Mouse (Mus musculus): ENCODE data around the gene Zdhhc9. TPM values are rescaled to one million over a fixed set of nuclear protein-coding genes. Genes with fewer than 3 reads are reported as not detected.
A peak's percentile ranks its signal among the peaks of the same experiment; 100 is the strongest.

Gene Zdhhc9
- total RNA-seq, 2 experiments from 2014 or later, result 19.1 to 21.0 TPM

DNA sequence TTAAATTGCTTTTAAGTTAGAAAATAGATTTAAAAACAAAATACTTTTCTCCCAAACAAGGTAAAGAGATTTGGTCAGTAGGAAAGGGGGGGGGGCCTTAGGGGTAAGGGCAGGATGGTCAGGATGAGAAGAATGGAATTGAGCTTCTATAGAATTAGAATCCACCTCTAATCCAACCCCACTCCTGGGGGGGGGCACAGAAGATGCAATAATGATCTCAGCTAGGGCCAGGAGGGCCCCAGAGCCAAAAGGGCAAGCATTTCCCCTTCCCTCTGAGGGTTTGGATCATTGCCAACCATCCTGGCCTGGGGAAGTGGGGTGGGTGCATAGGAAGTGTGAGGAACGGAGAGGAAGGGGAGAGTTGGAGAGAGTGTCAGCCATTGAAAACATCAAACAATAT is 38.3 kb downstream of the Zdhhc9 start:
- DNase-seq, result no peak

GRCm38 (mm10) chrX:48169892-48170291 is 38.8 kb downstream of the Zdhhc9 start:
- no peak for DNase-seq

DNA sequence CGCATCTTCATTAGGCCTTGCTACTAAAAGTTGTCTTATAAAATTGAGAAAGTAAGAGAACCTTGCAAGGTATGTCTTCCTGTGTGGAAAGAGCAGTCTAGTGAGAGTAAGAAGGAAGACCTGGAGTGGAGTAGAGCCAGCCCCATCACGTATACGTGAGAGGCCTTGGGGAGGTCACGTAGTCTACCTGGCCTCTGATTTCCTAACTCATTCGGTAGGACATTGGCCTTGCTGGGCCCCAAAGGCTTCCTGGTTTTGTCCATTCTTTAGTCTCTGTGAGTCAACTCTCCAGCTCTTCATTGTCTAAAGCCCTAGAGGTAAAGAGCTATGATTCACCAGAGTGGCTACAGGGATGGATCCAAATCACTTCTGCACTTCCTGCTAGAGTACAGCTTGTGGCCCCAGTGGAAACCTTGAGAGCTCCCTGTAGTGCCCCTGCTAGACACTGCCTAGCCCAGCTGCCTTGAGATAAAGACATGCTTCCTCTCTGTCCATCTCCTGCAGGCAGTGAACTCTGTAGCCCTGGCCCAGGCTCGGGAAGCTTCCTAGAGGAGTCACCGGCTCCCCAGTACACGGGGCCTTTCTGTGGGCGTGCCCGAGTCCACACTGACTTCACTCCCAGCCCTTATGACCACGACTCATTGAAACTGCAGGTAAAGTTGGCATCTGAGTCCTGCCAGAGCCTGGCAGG is 50.3 kb downstream of the Zdhhc9 start:
- DNase-seq, result no peak

DNA sequence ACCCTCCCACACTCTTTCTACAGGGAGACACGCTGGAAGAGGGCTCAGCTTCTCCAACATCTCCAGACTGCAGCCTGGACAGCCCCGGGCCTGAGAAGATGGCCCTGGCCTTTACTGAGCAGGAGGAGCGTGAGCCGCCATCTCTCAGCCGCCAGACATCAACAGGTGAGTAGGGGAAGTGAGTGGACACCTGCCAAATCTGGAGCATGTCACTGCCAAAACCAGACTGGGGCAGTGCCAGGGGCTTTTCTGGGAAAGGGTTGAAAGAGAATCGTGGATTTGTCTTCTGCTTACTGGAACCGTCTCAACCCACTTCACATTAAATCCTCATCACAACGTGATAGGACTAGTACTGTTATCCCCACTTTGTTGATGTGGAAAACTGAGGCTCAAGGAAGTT is 51.3 kb downstream of the Zdhhc9 start:
- DNase-seq, result no peak

DNA sequence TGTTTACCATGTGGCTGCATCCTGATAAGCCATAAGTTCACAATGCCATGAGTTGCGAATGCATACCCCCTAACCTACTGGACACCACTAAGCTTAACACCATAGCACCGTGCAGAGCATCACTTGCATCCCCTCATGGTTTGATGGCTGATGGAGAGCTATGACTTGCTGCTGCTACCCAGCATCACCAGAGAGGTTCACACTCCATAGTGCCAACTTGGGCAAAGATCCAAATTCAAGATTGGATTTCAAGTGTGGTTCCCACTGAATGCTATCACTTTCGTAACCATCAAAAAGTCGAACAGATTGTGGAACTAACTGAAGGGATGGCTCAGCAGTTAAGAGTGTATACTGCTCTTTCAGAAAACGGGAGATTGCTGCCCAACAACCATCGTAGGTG is 53.2 kb downstream of the Zdhhc9 start:
- DNase-seq, result no peak

DNA sequence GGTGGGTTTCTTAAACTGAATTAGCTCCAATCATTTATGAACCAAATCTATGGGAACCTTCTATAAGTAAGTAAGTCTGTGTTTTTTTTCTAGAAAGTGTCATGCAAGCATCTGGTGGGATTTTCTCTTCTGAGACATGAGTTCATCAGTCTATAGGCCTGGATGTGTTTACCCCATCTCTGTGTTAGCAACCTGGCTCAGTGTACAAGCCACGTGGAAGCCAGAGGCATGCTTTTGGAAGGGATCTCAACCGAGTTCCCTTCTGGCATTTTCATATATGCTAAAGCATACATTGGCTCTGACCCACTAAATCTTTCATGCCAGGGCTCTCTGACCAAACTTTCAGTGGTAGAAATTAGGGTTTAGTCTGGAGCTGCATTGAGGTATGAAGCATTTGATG is 54.7 kb downstream of the Zdhhc9 start:
- DNase-seq, result no peak

DNA sequence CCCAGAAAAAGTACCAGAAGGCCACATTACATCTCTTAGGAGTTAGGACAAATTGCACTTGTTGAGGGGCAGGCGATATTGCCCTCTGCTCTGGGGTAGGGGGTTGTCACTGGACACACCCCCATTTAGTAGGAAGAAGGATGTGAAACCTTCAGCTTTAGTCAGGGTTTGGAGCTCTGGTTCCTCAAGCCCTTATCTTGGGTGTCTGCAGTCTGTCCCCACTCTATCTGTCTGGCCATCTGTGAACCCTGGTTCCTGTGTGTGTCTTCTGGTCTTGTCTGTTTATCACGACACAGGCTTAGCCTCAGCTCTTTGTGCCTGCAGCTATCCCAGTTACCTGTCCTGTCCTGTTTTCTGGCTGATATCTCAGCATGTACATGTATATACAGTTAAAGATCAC is 55.3 kb downstream of the Zdhhc9 start:
- no peak for DNase-seq

- no peak for DNase-seq
These were observed 56.6 kb downstream of the Zdhhc9 start for GRCm38 (mm10) chrX:48152106-48152505.

DNA sequence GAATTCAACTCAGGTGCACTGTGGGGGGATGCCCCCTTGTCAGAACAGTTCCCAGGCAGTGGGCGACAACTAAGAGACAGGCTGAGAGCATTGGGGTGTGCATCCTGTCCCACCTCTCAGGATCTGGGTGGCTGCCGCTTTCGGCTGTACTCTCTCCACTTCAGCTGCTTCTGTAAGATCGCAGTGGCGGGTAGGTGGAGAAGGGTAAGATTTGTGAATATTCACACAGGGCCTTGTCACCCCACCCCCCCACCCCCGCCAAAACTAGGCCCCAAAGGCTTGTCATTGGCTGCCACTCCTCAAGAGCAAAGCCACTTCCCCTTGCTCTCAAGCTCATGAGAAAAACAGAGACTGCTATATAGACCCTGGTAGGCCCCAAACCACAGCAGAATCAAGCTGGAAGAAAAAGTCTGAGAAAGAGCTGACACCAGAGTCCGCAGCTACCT is 60.9 kb downstream of the Zdhhc9 start:
- DNase-seq, result no peak

DNA sequence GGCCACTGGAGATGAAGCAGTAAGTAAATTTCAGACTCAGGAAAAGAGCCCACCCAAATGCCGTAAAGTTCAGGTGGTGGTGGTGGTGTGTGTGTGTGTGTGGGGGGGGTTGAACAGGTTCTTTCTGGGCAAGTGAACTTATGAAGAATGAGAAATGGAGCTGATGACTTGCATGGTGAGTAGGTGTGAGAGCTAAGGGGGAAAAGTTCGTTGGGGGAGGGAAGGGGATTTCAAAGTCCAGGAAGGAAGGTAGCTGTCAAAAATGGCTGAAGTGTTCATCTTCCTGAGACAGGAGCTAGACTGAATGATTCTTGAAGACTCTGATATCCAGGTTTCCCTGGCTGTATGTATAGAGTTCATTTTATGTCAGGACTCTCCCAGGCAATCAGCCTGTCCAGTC is 61.5 kb downstream of the Zdhhc9 start:
- DNase-seq, result no peak

DNA sequence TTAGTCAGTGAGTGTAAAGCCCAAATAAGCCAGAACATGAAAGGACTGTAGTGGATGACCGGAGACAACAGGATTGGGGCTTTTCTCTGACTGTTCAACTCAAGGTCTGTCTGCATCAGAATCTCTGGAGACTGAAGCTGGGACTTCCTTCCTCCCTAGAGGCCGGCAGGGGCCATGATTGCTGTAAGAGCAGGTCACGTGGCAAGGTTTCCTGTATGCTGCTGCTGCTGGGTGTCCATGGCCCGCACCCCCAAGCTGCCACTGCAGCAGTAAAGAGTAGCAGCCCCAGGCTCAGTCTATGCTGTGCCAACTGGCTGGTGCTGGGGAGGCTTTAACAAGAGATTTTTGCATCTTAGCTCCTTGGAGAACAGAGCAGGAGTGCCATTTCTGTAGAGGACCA is 62.4 kb downstream of the Zdhhc9 start, which contains the start of gene Sash3:
TSS of gene Sash3 (plus strand) at position 175 of the 400 bp plus-strand sequence.
- DNase-seq, result no peak

- DNase-seq, result peak; percentile 26
These were observed 65.0 kb downstream of the Zdhhc9 start for GRCm38 (mm10) chrX:48143415-48144335.

GRCm38 (mm10) chrX:48141481-48141880 is 67.2 kb downstream of the Zdhhc9 start:
- DNase-seq, result no peak

- no peak for DNase-seq
These were observed 68.3 kb downstream of the Zdhhc9 start for GRCm38 (mm10) chrX:48140286-48140877.

- no peak for DNase-seq
These were observed 69.1 kb downstream of the Zdhhc9 start for GRCm38 (mm10) chrX:48139368-48140285.

DNA sequence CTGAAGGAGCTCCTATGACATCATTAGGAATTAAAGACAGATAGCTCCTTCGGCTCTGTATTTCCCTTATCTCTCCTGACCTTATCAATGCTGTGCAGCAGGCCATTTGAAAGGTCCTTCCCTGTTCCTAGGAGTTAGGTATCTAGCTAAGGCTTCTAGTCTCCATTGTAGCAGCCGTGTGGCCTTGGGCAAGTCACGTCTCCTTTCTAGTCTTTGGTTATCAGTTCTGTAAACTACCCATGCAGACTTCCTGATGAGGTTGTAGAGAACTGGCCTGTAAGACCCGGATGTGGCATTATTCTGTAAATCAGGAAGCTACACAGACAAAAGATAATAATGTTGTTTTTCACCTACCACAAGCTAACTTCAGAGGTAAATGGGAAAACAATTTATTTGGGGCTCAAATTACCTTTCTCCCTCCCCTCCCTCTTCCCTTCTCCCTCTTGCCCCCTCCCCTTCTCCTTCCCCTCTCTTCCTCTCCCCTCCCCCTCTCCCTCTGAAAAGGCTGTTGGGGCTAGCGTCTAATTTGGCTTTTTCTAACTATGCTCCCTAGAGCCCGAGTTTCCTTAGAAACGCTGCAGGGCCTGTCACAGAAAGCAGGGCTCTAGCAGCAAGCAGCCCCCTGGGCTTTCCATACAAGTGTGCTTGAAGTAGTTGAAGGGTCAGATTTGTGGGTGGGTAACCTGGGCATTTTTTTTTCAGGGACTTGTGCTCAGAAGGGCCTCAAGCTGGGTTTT is 70.0 kb downstream of the Zdhhc9 start:
- DNase-seq, result no peak

DNA sequence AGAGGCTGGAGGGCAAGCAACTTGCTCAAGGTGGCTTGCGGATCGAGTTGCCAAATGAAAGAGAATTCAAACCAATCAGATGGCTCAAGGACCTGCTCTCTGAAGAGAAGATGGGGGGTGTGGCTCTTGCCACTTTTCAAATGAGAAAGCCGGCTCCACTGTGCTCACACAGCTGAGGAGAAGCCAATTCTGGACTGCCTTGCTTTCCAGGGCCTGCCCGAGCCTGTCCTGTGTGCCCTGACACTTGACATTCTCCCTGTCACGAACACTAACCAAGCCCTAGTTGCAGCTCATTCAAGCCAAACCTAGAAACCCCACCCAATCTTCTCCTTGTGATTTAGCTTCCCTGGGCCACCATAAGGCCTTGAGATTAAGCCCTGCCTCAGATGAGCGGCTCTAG is 70.7 kb downstream of the Zdhhc9 start:
- no peak for DNase-seq

DNA sequence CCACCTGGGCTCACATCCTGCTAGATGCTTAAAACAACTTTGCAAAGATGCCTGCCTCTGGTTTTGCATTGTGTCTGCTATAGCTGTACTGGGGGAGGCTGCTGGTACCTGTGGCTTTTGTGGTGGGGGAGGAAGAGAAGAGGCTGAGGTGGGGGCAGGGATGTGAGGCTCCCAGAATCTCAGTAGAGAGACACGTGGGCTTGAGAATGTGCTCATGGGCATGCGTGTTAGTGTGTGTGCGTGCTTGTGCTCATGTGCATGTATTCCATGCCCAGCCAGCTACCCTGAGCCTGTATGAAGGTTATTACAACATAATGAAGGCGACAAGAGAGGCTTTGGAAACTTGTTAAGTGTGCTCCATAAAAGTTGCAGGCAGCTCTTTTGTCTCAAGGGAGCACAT is 71.7 kb downstream of the Zdhhc9 start:
- no peak for DNase-seq

GRCm38 (mm10) chrX:48129167-48129566 is 79.5 kb downstream of the Zdhhc9 start:
- no peak for DNase-seq

- DNase-seq, result no peak
These were observed 81.0 kb downstream of the Zdhhc9 start for GRCm38 (mm10) chrX:48127502-48128218.
